Mouse (Mus musculus) testis, adult 2 months (tissue): ENCODE results near the gene Fosl1.

ENCODE experiments used
- CTCF ChIP-seq: fragments of 200-500 bp; IDR thresholded peaks from 2 replicates; pipeline ENCODE4 v1.5.1; 2012; ENCODE audit warnings: low read depth, mild to moderate bottlenecking, inconsistent platforms, low read length, moderate library complexity; ENCODE audit not compliant: control insufficient read depth, insufficient read depth, insufficient replicate concordance
- POLR2A ChIP-seq: fragments of 200-500 bp; IDR thresholded peaks from 2 replicates; pipeline ENCODE4 v1.6.1; 2012; ENCODE audit warnings: low read depth, mild to moderate bottlenecking, inconsistent platforms, low read length, moderate library complexity; ENCODE audit not compliant: control insufficient read depth

DNA sequence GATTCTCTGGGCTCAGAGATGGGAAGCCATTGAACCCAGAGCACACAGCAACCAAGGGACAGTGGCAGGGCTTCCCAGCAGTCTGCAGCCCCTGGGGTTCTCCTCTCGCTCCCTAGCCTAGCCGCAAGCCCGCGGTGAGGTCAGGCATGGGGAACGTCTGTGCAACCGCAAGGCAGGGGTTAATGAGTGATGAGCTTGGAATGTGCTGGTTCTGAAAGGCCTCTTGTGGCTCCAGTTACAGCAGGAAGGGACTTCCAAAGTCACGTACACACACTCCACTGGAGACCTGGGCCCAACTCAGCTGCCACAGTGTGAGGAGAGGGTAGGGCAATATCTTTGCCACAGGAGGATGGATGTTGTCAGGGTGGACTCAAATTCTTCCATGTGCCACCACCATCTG, 2.4 kb upstream of the Fosl1 start:
- no peak for TF ChIP-seq POLR2A
- TF ChIP-seq CTCF = no peak
